Mouse (Mus musculus): ENCODE measurements around the gene Tmc4.

DNA sequence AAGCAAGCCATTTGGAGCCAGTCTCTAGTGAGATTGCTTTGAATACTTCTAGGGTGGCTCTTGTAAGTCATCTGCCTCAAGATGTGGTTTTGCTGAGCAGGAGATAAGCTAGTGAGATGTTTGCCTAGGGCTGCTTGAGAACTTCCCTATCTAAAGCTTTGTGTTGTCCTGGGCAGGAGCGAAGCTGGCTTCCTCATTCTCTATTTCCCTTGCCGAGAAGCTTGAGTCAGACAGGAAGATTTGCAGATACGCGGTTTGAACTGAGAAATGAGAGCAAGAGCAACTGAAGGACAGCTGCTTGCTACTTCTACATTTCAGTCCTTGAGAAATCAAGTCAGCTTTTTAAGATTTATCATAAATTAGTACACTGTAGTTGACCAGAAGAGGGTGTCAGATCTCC is 29.7 kb upstream of the Tmc4 start:
- TF ChIP-seq ZC3H11A (IDR thresholded peaks at IDR 0.05; ENCODE audit: borderline replicate concordance, low read depth, low read length): no peak
- no peak for TF ChIP-seq CHD2 (IDR thresholded peaks at IDR 0.05; ENCODE audit: low read depth, low read length)

Data from ES-E14 (cell line).